Mouse (Mus musculus): ENCODE results near the gene Hps5.

Gene Hps5

DNA sequence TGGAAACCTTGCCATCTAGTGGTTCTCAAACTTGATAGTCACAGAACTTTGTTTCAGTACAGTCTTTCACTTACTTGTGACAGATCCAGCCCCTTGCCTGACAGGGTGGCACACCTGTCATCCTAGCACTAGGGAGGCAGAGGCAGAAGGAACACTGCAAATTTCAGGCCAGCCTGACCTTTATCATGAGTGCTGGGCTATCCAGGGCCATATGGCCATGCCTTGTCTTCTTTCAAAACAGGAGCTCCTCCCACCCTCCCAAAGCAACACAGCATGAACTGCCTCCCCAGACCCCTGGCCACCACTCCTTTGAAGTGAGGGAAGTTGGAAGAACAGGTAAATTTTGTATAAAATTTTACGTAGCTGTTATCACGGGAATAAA lies 31.9 kb upstream of the Hps5 start:
- WGBS: 91% methylated on average over 2 of the region's 2 CpGs

DNA sequence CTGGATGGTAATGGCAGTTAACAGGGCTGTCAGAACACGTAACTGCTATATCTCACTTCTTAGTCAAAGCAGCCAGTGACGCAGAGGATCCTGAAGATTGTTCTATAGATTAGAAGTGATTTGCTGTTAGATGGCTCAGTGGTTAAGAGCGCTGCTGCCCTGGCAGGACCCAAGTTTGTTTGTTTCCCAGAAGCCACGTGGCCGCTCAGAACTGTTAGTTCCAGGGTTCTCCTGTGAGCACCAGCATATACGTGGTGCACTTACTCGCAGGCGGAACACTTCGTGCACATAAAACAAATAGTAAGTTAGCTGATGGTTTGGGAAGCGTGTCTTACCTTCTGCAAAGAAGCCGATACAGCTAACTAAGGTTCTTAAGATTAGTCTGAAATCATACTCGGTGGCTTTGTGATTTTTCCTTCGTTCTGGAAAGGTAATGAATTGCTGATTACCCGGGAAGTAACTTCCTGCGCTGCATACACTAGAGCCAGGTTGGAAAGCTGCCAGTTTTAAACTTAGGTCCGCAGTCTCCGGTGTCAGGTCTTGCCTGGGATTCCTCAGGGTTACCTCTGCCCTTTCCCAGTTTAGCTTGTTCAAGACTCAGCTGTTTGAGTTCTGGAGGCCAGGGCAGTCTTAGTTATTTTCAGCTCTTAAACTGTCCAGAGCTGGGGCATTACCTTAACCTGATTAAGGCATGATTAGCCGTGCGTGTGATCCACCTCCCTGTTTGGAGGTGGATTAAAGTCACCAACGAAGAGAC lies 31.4 kb upstream of the Hps5 start:
- WGBS: 71% methylated on average over 20 of the region's 20 CpGs

GRCm38 (mm10) chr7:46820876-46821632 lies 25.2 kb upstream of the Hps5 start:
- 77% methylated on average over 15 of the region's 15 CpGs for WGBS

DNA sequence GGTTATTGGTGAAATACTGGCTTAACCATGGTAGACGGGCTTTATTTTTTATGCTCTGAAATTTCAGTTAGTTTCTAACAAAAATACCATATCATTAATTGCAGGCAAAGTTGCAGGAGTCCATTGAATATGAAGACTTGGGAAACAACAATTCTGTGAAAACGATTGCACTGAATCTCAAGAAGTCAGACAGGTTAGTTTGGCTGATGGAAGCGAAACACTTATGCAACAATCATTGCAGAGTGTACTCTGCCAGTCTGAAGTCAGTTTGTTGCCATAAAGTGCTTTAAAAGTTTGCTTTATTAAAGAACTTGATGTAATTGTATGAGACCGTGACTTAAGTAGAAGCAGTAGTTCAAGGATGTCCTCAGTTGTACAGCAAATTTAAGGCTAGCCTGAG lies 18.1 kb upstream of the Hps5 start:
- WGBS: 92% methylated on average over 4 of the region's 4 CpGs

DNA sequence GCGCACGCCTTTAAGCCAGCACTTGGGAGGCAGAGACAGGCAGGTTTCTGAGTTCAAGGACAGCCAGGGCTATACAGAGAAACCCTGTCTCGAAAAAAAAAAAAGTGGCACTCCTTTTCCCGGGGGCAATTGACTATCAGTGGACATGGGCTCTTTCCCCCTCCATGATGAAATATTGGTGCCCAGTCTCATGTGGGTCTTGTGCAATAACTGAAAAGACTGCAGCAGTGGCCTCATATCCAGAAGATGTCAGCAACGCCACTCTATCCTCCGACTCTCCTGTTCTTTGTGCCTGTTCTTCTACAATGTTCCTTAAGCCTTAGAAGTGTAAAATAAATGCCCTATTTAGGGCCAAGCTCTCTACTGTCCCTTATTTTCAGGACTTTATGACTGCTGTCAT lies 14.5 kb upstream of the Hps5 start:
- WGBS: 92% methylated on average over 6 of the region's 6 CpGs

DNA sequence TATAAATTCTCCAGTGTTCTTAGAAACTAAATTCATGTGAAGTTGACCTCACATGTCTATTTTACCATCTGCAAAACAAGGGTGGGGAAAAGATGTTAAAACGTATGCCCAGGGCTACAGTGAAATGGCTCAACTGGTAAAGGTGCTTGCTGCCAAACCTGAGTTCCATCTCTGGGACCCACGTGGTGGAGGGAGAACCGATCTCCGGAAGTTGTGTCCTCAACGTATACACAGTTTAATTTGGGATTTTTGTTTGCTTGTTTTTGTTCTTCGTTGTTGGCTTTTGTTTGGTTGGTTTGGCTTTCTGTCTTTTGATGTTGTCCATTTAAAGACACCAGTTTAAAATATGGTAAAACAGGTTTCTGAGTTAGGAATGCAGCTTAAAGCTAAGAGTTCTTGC lies 915 bp upstream of the Hps5 start:
- WGBS: 38% methylated on average over 6 of the region's 6 CpGs

DNA sequence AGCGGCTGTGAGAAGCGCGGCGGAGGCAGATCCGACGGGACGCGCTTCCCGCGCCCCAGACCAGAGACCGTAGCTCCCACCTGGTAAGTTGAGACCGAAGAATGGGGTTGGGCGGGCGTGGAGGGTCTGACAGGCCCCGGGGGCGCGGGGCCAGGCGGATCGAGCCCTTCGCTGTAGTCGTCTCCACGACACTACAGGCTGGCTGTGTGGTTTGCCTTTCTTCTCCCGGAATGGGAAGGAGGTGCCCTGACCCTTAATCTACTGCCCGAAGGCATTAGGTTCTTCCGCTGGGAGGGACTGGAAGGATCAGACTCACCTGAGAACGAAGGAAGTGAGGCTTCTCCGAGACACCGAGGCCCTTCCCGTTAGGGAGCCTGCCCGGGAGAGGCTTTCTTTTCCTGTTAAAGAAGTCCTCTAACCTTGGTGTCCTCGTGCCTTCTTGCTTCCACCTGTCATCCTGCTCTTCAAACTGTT lies 379 bp upstream of the Hps5 start:
- WGBS: 1% methylated on average over 31 of the region's 31 CpGs

GRCm38 (mm10) chr7:46793871-46794270 lies 2.0 kb downstream of the Hps5 start:
- 78% methylated on average over 4 of the region's 4 CpGs for WGBS

DNA sequence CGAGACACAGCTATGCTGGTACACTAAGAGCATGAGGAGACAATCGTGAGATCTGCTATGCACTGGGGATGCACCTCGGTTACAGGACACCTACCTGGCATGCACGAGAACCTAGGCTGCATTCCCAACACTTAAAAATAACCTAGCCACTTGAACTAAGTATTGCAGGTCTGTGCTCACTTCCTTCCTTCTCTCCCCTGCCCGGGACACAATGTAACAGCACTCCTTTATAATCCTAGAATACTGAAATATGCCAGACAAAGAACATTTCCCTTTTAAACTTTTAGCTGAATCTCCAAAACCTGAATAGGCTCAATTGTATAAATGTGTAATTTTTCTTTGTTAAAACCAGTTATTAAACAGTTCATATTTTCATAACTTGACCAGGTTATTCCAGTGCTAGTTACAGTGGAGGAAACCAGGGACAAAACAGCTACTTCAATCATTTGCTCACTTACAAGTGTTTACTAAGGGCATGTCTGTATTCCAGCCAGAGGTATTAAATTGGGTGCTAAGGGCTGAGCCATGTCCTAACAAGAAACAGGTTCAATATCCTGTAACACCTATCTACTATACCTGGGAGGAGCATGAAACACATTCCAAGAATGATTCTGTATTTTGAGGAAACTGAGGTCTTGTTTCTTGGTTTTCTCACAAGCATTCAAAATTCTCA lies 6.6 kb downstream of the Hps5 start:
- WGBS: 80% methylated on average over 5 of the region's 5 CpGs

DNA sequence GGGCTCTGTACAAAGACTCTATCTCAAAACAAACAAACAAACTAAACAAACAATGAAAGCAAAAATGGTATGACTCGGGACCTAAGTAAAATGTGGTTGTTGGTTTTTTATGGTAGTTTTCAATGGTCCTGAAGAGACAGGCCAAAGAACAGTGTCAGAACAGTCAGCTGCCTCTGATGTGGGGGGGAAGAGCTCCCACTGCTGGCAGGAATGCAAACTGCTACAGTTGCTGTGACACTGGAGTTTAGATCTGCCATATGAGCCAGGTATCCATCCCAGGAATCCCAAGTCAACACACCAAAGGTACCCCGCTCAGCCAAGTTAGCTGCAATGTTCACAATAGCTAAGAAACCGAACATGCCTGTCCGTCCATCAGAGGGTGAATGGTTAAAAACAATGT lies 25.2 kb downstream of the Hps5 start:
- 71% methylated on average over 4 of the region's 4 CpGs for WGBS

- WGBS: 95% methylated on average over 7 of the region's 7 CpGs
These were observed 27.4 kb downstream of the Hps5 start for GRCm38 (mm10) chr7:46768451-46768850.

DNA sequence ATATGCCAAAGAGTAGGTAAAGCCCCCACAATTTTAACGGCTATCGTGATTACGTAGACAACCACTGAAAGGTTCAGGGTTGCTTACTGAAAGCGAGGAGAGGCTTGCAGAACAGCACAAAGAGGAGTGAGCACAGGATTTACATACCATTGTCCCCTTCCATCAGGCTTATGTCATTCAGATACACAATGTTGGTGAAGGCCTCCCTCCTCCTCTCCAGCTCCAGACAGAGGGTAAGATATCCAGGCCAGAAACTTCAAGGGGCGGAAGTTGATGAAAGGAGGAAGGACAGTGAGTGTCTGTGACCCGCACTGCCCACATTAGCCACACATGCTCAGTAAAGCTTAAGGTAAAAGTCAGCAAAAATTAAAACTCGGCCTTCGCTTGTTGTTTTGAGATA lies 31.2 kb downstream of the Hps5 start:
- 84% methylated on average over 8 of the region's 8 CpGs for WGBS

DNA sequence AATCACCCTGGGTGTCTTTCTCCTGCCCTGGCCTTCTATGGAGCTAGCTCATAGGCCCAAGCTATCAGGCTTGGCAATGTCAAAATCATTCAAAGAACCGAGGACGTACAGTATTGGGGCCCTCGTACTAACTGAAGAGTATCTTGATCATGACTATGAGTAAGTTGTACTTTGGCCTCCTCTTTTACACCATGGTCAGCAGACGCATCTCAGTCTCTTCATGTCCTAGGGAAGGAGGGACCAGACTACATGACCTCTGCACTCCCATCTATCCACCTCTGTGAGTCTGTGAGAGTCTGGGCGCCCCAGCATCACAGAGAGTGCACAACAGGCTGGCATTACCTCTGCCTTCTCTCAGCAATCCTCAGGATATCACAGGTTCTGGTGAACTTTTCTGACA lies 33.3 kb downstream of the Hps5 start:
- WGBS: 97% methylated on average over 5 of the region's 5 CpGs

GRCm38 (mm10) chr7:46761049-46761795 lies 34.6 kb downstream of the Hps5 start:
- WGBS: 75% methylated on average over 11 of the region's 11 CpGs

GRCm38 (mm10) chr7:46751490-46751889 lies 44.4 kb downstream of the Hps5 start, which contains the start of gene Saa2:
Saa2 (plus strand) TSS chr7:46751790.
- WGBS: 75% methylated on average over 3 of the region's 3 CpGs

DNA sequence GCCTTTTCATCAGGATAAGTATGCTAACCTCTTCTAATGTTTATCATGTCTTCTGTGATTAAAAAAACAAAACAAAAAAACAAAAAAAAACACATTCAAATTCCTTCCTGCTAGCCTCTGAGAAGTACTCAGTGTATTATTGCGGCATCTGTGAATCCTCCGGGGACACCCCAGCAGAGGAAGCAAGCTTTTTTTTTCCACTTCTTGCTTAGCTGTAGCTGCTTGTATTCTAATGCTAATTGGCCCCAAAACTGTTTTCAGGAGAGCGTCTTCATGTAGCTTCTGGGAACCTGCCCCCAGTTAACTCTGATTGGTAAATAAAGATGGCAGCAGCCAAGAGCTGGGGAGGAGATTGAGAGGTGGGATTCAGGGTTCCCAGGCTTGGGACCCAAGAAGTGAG lies 47.4 kb downstream of the Hps5 start:
- WGBS: 54% methylated on average over 3 of the region's 3 CpGs

GRCm38 (mm10) chr7:46746381-46746780 lies 49.5 kb downstream of the Hps5 start:
- WGBS: 90% methylated on average over 7 of the region's 7 CpGs

DNA sequence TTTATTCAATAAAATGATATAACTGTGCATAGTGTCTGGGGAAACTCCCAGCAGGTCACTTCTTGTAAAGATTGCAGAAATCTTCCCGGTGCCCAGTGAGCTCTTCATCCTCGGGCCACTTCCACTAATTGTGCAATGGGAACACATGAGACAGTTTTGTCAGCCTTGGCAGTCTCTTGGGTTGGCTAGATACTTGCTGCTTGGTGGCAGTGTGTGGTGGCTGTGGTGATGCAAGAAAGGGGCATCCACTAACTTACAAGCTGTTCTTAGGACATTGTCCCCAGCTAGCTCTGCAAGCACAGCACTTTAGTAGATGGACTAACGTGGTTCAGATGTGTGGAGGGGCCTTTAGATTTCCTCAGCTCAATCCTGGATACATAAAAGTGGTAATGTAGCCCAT lies 50.0 kb downstream of the Hps5 start:
- 76% methylated on average over 3 of the region's 3 CpGs for WGBS

GRCm38 (mm10) chr7:46742880-46743279 lies 53.0 kb downstream of the Hps5 start, which contains the start of gene Saa1:
Saa1 (minus strand) TSS chr7:46742980.
- 81% methylated on average over 3 of the region's 3 CpGs for WGBS

- WGBS: 81% methylated on average over 5 of the region's 5 CpGs
These were observed 55.8 kb downstream of the Hps5 start for GRCm38 (mm10) chr7:46740041-46740440.

GRCm38 (mm10) chr7:46738561-46739460 lies 57.1 kb downstream of the Hps5 start:
- 81% methylated on average over 12 of the region's 12 CpGs for WGBS
